Mouse (Mus musculus) liver, adult 2 months (tissue): ENCODE measurements around the gene Nle1.

Experiments
- CTCF ChIP-seq: fragments of 200-500 bp; IDR thresholded peaks from 2 replicates; pipeline ENCODE4 v1.5.1; 2011; ENCODE audit warnings: low read depth, low read length, control low read depth
- POLR2A ChIP-seq: fragments of 200-500 bp; IDR thresholded peaks from 2 replicates; pipeline ENCODE4 v1.6.1; 2011; ENCODE audit warnings: low read length, control low read depth; ENCODE audit not compliant: insufficient read depth; ENCODE audit errors: extremely low read depth

DNA sequence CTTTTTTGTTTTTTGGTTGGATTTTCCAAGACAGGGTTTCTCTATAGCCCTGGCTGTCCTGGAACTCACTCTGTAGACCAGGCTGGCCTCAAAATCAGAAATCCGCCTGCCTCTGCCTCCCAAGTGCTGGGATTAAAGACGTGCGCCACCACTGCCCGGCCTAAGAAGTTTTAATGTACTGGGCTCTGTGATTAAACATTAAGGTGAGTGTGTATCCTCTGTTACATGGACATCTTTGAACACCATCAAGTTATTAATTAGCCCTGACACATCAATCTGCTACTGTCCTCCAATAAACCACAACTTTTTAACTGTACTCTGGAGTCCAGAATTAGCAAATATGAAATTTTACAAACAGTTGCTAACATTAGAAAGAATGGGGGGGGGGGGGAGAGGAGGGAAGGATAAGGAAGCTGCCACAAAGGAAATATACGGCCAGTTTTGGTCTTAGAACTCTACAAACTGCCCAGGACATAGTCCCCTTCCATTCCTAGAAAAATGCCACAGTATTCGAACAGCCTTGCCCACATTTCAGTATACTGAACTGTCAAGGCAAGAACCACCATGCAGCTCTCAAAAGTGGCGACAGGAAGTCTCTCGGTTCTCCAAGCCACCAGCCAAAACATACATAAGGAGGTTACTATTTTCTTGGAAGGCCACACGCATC lies 38.6 kb downstream of the Nle1 start:
- TF ChIP-seq POLR2A (no peak), CTCF (no peak)
